Mouse (Mus musculus) G1E (cell line): ENCODE results near the gene Olfr691. TPM values are rescaled to one million over a fixed set of nuclear protein-coding genes. Genes with fewer than 3 reads are reported as not detected.

Experiments
- ATAC-seq: 2 replicates; pipeline ENCODE4 v1.8.0; 2016; ENCODE audit warnings: mild to moderate bottlenecking; ENCODE audit not compliant: insufficient number of reproducible peaks, poor library complexity, low FRiP score, severe bottlenecking; ENCODE audit errors: extremely low read depth
- DNase-seq: peaks from one replicate; pipeline ENCODE4 v3.0.0; 2012; ENCODE audit warnings: low spot score
- H3K27me3 ChIP-seq: 2 replicates; pipeline ENCODE4 v1.6.1; 2012; ENCODE audit warnings: mild to moderate bottlenecking, low read length, inconsistent platforms; ENCODE audit not compliant: insufficient read depth
- H3K36me3 ChIP-seq: replicated peaks from 2 replicates; pipeline ENCODE3; 2012; ENCODE audit warnings: mild to moderate bottlenecking, inconsistent platforms
- H3K4me1 ChIP-seq: 2 replicates; pipeline ENCODE4 v1.6.1; 2012; ENCODE audit warnings: low read depth, low read length, inconsistent platforms, mixed read lengths; ENCODE audit not compliant: insufficient read depth
- H3K4me3 ChIP-seq: 2 replicates; pipeline ENCODE4 v1.5.1; 2012; ENCODE audit warnings: low read depth, mild to moderate bottlenecking, inconsistent platforms, low read length, moderate library complexity, mixed read lengths
- H3K9me3 ChIP-seq: replicated peaks from 2 replicates; pipeline ENCODE4 v1.6.1; 2012; ENCODE audit warnings: inconsistent platforms
- CTCF ChIP-seq: IDR thresholded peaks from 2 replicates; pipeline ENCODE4 v1.5.1; 2012; ENCODE audit warnings: low read depth, low read length, inconsistent platforms, mixed read lengths
- GATA1 ChIP-seq: IDR thresholded peaks from 2 replicates; pipeline ENCODE4 v1.6.1; 2012; ENCODE audit warnings: borderline replicate concordance, low read length, inconsistent platforms, mixed read lengths
- GATA2 ChIP-seq: IDR thresholded peaks from 2 replicates; pipeline ENCODE4 v1.6.1; 2012; ENCODE audit warnings: low read depth, low read length, inconsistent platforms, borderline replicate concordance
- POLR2AphosphoS5 ChIP-seq: IDR thresholded peaks from 2 replicates; pipeline ENCODE4 v1.6.1; 2012; ENCODE audit warnings: low read depth, low read length, inconsistent platforms; ENCODE audit not compliant: insufficient replicate concordance
- TAL1 ChIP-seq: conservative IDR thresholded peaks from 2 replicates; pipeline ENCODE4 v1.6.1; 2012; ENCODE audit warnings: low read depth, low read length, inconsistent platforms, mixed read lengths
- polyA plus RNA-seq: library from polyadenylated mRNA; stranded (reverse); fragments of >175 nt; gene quantifications from 2 replicates; pipeline ENCODE4 v1.2.3, GENCODE M21; 2012
- total RNA-seq, 2 experiments: library from RNA; stranded (forward) in 1 of 2; stranded (reverse) in 1 of 2; fragments of 200-1000 nt in 1 of 2; fragments of >200 nt in 1 of 2; fragmentation: Nextera tagmentation in 1 of 2; gene quantifications; 2 replicates each; pipeline ENCODE4 v1.2.3; 2014 to 2017

Olfr691 gene
- total RNA-seq (2014; fragmentation: Nextera tagmentation) (not detected in 2 replicates), total RNA-seq (2017) (0.06 and 0.22 TPM in 2 replicates), polyA plus RNA-seq (not detected in 2 replicates)

DNA sequence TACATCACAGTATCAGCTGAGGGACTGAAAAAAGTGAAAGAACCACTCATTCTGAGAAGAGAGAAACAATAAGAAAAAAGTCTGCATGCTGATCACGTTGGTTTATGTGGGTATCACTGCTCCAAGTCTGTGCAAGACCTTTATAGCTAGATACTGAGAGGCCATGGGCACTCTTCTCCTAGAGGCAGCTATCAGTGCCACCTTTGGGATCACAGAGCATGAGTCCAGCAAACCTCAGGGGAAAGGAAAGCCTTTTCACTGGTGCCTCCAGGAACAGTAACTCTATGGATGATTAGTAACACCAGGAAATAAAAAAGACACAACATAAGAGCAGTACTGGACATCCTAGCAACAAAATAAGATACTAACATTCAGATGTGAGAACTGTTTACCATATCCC, at the start of gene Olfr691:
Gene Olfr691, minus strand, starts transcription at position 101 of the 400 bp plus-strand sequence.
- DNase-seq (no peak), ATAC-seq (no peak)
- H3K27me3 ChIP-seq = no peaks in the 10 kb centered on the region
- TF ChIP-seq POLR2AphosphoS5 (no peak), GATA1 (no peak), CTCF (no peak), GATA2 (no peak), TAL1 (no peak)
- H3K4me3 ChIP-seq = no peak within 1 kb of the TSS
- no peaks in the 10 kb centered on the region for H3K4me1 ChIP-seq
- no peaks in the 10 kb centered on the region for H3K36me3 ChIP-seq
- H3K9me3 ChIP-seq = no peaks in the 10 kb centered on the region

GRCm38 (mm10) chr7:105390236-105390635, 48.2 kb upstream of the Olfr691 start:
- DNase-seq = no peak
- Histone ChIP-seq H3K4me1 (no peaks in the 10 kb centered on the region; the same call in 1 of the 2 replicates), H3K36me3 (peaks cover 70% of the 10 kb centered on the region), H3K4me3 (no peak overlapping the region), H3K27me3 (no peaks in the 10 kb centered on the region), H3K9me3 (no peaks in the 10 kb centered on the region)
- no peak for ATAC-seq
- no peak for TF ChIP-seq CTCF

DNA sequence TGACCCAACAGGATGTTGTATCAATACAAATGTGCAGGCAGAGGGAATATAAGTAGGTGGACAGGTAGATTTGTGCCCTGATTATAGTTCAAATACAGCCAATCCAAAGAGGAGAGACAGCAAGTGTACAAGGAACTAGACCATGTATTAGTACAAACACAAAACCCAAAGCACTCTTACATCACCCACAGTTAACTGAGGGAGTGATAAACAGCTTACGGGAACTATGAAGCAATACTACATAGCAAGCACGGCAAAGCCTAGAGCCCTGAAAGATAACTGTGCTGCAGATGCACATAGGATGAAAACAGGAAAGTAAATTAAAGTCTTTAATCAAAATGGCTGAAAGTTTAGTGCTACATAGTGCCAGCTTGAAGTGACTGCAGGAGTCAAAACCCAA, 45.6 kb upstream of the Olfr691 start:
- Histone ChIP-seq H3K36me3 (peaks cover 79% of the 10 kb centered on the region), H3K4me3 (no peak overlapping the region), H3K4me1 (no peaks in the 10 kb centered on the region; the same call in 1 of the 2 replicates), H3K27me3 (no peaks in the 10 kb centered on the region), H3K9me3 (no peaks in the 10 kb centered on the region)
- ATAC-seq (no peak), DNase-seq (no peak)
- TF ChIP-seq CTCF = no peak

- no peaks in the 10 kb centered on the region for H3K9me3 ChIP-seq
- no peaks in the 10 kb centered on the region for H3K4me1 ChIP-seq
- TF ChIP-seq TAL1 (no peak), GATA2 (no peak), GATA1 (no peak), CTCF (no peak), POLR2AphosphoS5 (no peak)
- H3K4me3 ChIP-seq = no peak overlapping the region
- ATAC-seq (no peak), DNase-seq (no peak)
- H3K36me3 ChIP-seq = peaks cover 89% of the 10 kb centered on the region
- no peaks in the 10 kb centered on the region for H3K27me3 ChIP-seq
Measured at GRCm38 (mm10) chr7:105380329-105380728, 38.3 kb upstream of the Olfr691 start.

GRCm38 (mm10) chr7:105374866-105375265, 32.8 kb upstream of the Olfr691 start, which contains the start of gene Gm5901:
Gene Gm5901 (plus strand): TSS chr7:105375038.
- DNase-seq = no peak
- no peak for TF ChIP-seq POLR2AphosphoS5
- no peak for TF ChIP-seq GATA2
- TF ChIP-seq TAL1 = no peak
- no peak for TF ChIP-seq GATA1
- no peak for TF ChIP-seq CTCF
- ATAC-seq = no peak
- H3K36me3 ChIP-seq = peaks cover 64% of the 10 kb centered on the region
- H3K9me3 ChIP-seq = no peaks in the 10 kb centered on the region
- no peak within 1 kb of the TSS for H3K4me3 ChIP-seq
- H3K27me3 ChIP-seq = no peaks in the 10 kb centered on the region
- H3K4me1 ChIP-seq = no peaks in the 10 kb centered on the region

- Histone ChIP-seq H3K4me3 (no peak overlapping the region), H3K9me3 (no peaks in the 10 kb centered on the region), H3K27me3 (no peaks in the 10 kb centered on the region), H3K36me3 (peaks cover 55% of the 10 kb centered on the region), H3K4me1 (no peaks in the 10 kb centered on the region)
- no peak for ATAC-seq
- no peak for DNase-seq
- TF ChIP-seq TAL1 (no peak), POLR2AphosphoS5 (no peak), GATA2 (no peak), GATA1 (no peak), CTCF (no peak)
Measured at GRCm38 (mm10) chr7:105373976-105374375, 31.9 kb upstream of the Olfr691 start.

- no peak overlapping the region for H3K4me3 ChIP-seq
Measured at GRCm38 (mm10) chr7:105373509-105373908, 31.4 kb upstream of the Olfr691 start.

More at GRCm38 (mm10) chr7:105373509-105373908, 31.4 kb upstream of the Olfr691 start:
- Histone ChIP-seq H3K36me3 (peaks cover 51% of the 10 kb centered on the region), H3K4me1 (no peaks in the 10 kb centered on the region), H3K9me3 (no peaks in the 10 kb centered on the region), H3K27me3 (no peaks in the 10 kb centered on the region)
- DNase-seq (no peak), ATAC-seq (no peak)
- TF ChIP-seq CTCF = no peak
- no peak for TF ChIP-seq POLR2AphosphoS5
- TF ChIP-seq GATA2 = no peak
- TF ChIP-seq GATA1 = no peak
- TF ChIP-seq TAL1 = no peak
